Mouse (Mus musculus) forebrain, embryonic 12.5 days (tissue): ENCODE results near the gene Aldh8a1. TPM values are rescaled to one million over a fixed set of nuclear protein-coding genes. Genes with fewer than 3 reads are reported as not detected.

ENCODE experiments used
- ATAC-seq: fragments of 200-750 bp; cut with Nextera tagmentation; 2 replicates; pipeline ENCODE4 v1.8.0; 2017; ENCODE audit warnings: moderate TSS enrichment; ENCODE audit not compliant: low FRiP score
- H3K27ac ChIP-seq: fragments of 300-500 bp; sonication (generic); 2 replicates; pipeline ENCODE4 v1.5.1; 2016; ENCODE audit warnings: mild to moderate bottlenecking
- H3K27me3 ChIP-seq: fragments of 300-500 bp; sonication (generic); 2 replicates; pipeline ENCODE4 v1.6.1; 2016; ENCODE audit warnings: mild to moderate bottlenecking
- H3K36me3 ChIP-seq: fragments of 300-500 bp; sonication (generic); replicated peaks from 2 replicates; pipeline ENCODE4 v1.6.1; 2016; ENCODE audit warnings: mild to moderate bottlenecking
- H3K4me1 ChIP-seq: fragments of 300-500 bp; sonication (generic); 2 replicates; pipeline ENCODE4 v1.6.1; 2016
- H3K4me2 ChIP-seq: fragments of 300-500 bp; sonication (generic); 2 replicates; pipeline ENCODE4 v1.6.1; 2016; ENCODE audit warnings: mild to moderate bottlenecking, moderate library complexity
- H3K4me3 ChIP-seq: fragments of 300-500 bp; sonication (generic); replicated peaks from 2 replicates; pipeline ENCODE4 v1.5.1; 2016; ENCODE audit warnings: mild to moderate bottlenecking
- H3K9ac ChIP-seq: fragments of 300-500 bp; sonication (generic); 2 replicates; pipeline ENCODE4 v1.6.1; 2016; ENCODE audit warnings: mild to moderate bottlenecking
- H3K9me3 ChIP-seq: fragments of 300-500 bp; sonication (generic); 2 replicates; pipeline ENCODE4 v1.6.1; 2016
- WGBS: fragments of 180-500 bp; shearing (Covaris S2); methylation state at CpG from one replicate; pipeline ENCODE4 v1.1.7; 2016; 5-methylcytosine and 5-hydroxymethylcytosine counted together
- polyA plus RNA-seq: library from polyadenylated mRNA; unstranded; fragments of >200 nt; fragmentation: Nextera tagmentation; extraction: Ambion mirVana; gene quantifications from 2 replicates; pipeline ENCODE4 v1.2.1, GENCODE M21; 2016

Gene Aldh8a1
- polyA plus RNA-seq, 1 experiment from 2014 or later, result not detected

GRCm38 (mm10) chr10:21441020-21441419 lies 63.9 kb downstream of the Aldh8a1 start:
- 76% methylated on average over 4 of the region's 4 CpGs for WGBS
- H3K27me3 ChIP-seq, result no peaks in the 10 kb centered on the region
- H3K9me3 ChIP-seq, result no peaks in the 10 kb centered on the region
- no peak overlapping the region for H3K9ac ChIP-seq
- no peak overlapping the region for H3K27ac ChIP-seq
- ATAC-seq, result no peak
- no peaks in the 10 kb centered on the region for H3K4me1 ChIP-seq
- H3K4me2 ChIP-seq, result no peak overlapping the region
- no peaks in the 10 kb centered on the region for H3K36me3 ChIP-seq
- no peak overlapping the region for H3K4me3 ChIP-seq

- WGBS, result 85% methylated on average over 4 of the region's 4 CpGs
- Histone ChIP-seq H3K4me1 (no peaks in the 10 kb centered on the region), H3K27ac (no peak overlapping the region), H3K9ac (no peak overlapping the region), H3K4me3 (no peak overlapping the region), H3K4me2 (no peak overlapping the region), H3K9me3 (no peaks in the 10 kb centered on the region), H3K36me3 (no peaks in the 10 kb centered on the region), H3K27me3 (no peaks in the 10 kb centered on the region)
- no peak for ATAC-seq
Observed at GRCm38 (mm10) chr10:21441690-21442089, 64.6 kb downstream of the Aldh8a1 start.

GRCm38 (mm10) chr10:21443646-21444324 lies 66.7 kb downstream of the Aldh8a1 start:
- H3K9ac ChIP-seq, result no peak overlapping the region
- no peak overlapping the region for H3K27ac ChIP-seq
- no peak for ATAC-seq

GRCm38 (mm10) chr10:21444410-21444809 lies 67.3 kb downstream of the Aldh8a1 start:
- Histone ChIP-seq H3K36me3 (no peaks in the 10 kb centered on the region), H3K4me2 (no peak overlapping the region), H3K4me1 (no peaks in the 10 kb centered on the region), H3K27me3 (no peaks in the 10 kb centered on the region), H3K27ac (no peak overlapping the region), H3K9ac (no peak overlapping the region), H3K9me3 (no peaks in the 10 kb centered on the region), H3K4me3 (no peak overlapping the region)
- 93% methylated on average over 9 of the region's 9 CpGs for WGBS
- no peak for ATAC-seq

More at GRCm38 (mm10) chr10:21443646-21444324, 66.7 kb downstream of the Aldh8a1 start:
- Histone ChIP-seq H3K4me3 (no peak overlapping the region), H3K4me2 (no peak overlapping the region), H3K36me3 (no peaks in the 10 kb centered on the region), H3K27me3 (no peaks in the 10 kb centered on the region), H3K9me3 (no peaks in the 10 kb centered on the region), H3K4me1 (no peaks in the 10 kb centered on the region)
- 49% methylated on average over 8 of the region's 8 CpGs for WGBS

Other genes starting within 250 kb of the Aldh8a1 start
- gene Myb, start 216.3 kb upstream of the Aldh8a1 start, polyA plus RNA-seq, result 8.1 and 8.3 TPM in 2 replicates
- 131 and 139 TPM in 2 replicates for gene Hbs1l, start 81.3 kb upstream of the Aldh8a1 start, polyA plus RNA-seq
- not detected in 2 replicates for gene 1700020N01Rik, start 215.9 kb downstream of the Aldh8a1 start, polyA plus RNA-seq